Mouse (Mus musculus) ES-E14 (cell line): ENCODE results near the gene Fam120b. TPM values are rescaled to one million over a fixed set of nuclear protein-coding genes. Genes with fewer than 3 reads are reported as not detected.
A peak's percentile ranks its signal among the peaks of the same experiment; 100 is the strongest.

Experiments
- DNase-seq: peaks from one replicate; pipeline ENCODE4 v3.0.0-alpha.2; 2013; ENCODE audit warnings: low read depth, low spot score
- H3K27ac ChIP-seq: 2 replicates; pipeline ENCODE4 v1.5.1; 2012; ENCODE audit warnings: low read depth, mild to moderate bottlenecking, low read length, moderate library complexity, mixed read lengths; ENCODE audit not compliant: poor library complexity, insufficient read depth, severe bottlenecking
- H3K36me3 ChIP-seq: 2 replicates; pipeline ENCODE4 v1.6.1; 2012; ENCODE audit warnings: mild to moderate bottlenecking, low read length, moderate library complexity, mixed read lengths; ENCODE audit not compliant: control insufficient read depth, poor library complexity, insufficient read depth, severe bottlenecking
- H3K4me1 ChIP-seq, 2 experiments: fragments of 150-350 bp in 1 of 2; sonication (generic) in 1 of 2; 2 replicates each; pipeline ENCODE4 v1.6.1; 2012; ENCODE audit warnings: low read length in 2 of 2, mild to moderate bottlenecking in 1 of 2, mixed read lengths in 1 of 2; ENCODE audit not compliant: control insufficient read depth in 2 of 2, insufficient read depth in 2 of 2, poor library complexity in 1 of 2
- H3K4me3 ChIP-seq, 2 experiments: fragments of 150-350 bp in 1 of 2; sonication (generic) in 1 of 2; 2 replicates each; pipeline ENCODE4 v1.5.1; 2012; ENCODE audit warnings: low read length in 2 of 2, low read depth in 1 of 2, mild to moderate bottlenecking in 1 of 2, mixed read lengths in 1 of 2; ENCODE audit not compliant: insufficient read depth in 1 of 2, poor library complexity in 1 of 2, severe bottlenecking in 1 of 2
- H3K9ac ChIP-seq: 2 replicates; pipeline ENCODE4 v1.6.1; 2012; ENCODE audit warnings: low read depth, mild to moderate bottlenecking, low read length, mixed read lengths; ENCODE audit not compliant: poor library complexity, insufficient read depth, severe bottlenecking
- H3K9me3 ChIP-seq: fragments of 150-350 bp; sonication (generic); 2 replicates; pipeline ENCODE4 v1.6.1; 2012; ENCODE audit warnings: low read depth, mild to moderate bottlenecking, low read length; ENCODE audit not compliant: control insufficient read depth, insufficient read depth
- CHD2 ChIP-seq: IDR thresholded peaks from 2 replicates; pipeline ENCODE4 v1.6.1; 2014; ENCODE audit warnings: mild to moderate bottlenecking, low read depth, low read length, inconsistent platforms
- HCFC1 ChIP-seq: IDR thresholded peaks from 2 replicates; pipeline ENCODE4 v1.6.1; 2012; ENCODE audit warnings: low read length, inconsistent platforms, borderline replicate concordance; ENCODE audit not compliant: insufficient read depth
- MAFK ChIP-seq: IDR thresholded peaks from 2 replicates; pipeline ENCODE4 v1.6.1; 2014; ENCODE audit warnings: mild to moderate bottlenecking, low read depth, low read length, inconsistent platforms; ENCODE audit not compliant: insufficient read depth
- ZC3H11A ChIP-seq: IDR thresholded peaks from 2 replicates; pipeline ENCODE4 v1.6.1; 2012; ENCODE audit warnings: low read depth, mild to moderate bottlenecking, inconsistent platforms, low read length, borderline replicate concordance
- ZNF384 ChIP-seq: IDR thresholded peaks from 2 replicates; pipeline ENCODE4 v1.6.1; 2012; ENCODE audit warnings: low read depth, low read length, inconsistent platforms
- in situ Hi-C, 2 experiments: fragments of 600-800 bp; cut with MboI; formaldehyde crosslinking; loops; one replicate each; pipeline ENCODE4 v1.15.1; 2025; ENCODE audit warnings: low sequenced_read_pairs in 2 of 2, inconsistent platforms in 1 of 2; ENCODE audit not compliant: unreplicated experiment in 2 of 2
- total RNA-seq: library from RNA; depleted of rRNA; stranded (reverse); fragments of 300-350 nt; gene quantifications from 2 replicates; pipeline ENCODE4 v1.2.3, GENCODE M21; 2012; rRNA removed

Fam120b gene
- 7.1 and 9.2 TPM in 2 replicates for total RNA-seq

DNA sequence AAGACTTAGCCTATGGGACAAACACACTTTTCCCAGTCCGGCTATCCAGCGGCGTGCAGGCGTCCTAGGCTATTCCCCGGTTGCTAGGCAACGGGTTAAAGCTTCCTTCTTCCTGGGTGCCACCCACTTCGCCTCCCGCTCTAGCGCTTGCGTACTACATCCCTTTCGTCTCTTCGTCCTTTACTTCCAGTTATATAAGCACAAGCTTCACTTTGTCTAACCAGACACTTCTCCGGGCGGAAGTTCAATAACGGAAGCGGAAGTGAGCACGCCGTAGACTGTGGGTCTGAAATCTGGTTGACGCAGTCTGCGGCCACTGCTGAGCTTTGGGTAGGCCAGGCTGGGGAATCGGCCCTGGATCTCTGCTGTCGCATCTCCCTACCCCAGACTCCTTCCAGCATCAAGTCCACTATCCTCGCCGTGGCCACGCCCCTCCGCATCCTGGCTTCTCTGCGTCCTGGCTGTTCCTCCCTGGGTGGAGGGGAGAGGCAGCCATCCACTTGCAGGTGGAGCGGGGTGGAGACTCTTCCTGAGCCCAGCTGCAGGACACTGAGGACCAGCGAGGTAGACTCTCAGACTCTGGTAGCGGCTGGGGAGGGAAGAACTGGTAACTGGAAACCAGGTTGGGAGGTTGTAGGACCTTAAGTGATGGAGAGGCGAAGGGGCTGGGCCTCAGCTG is at the start of gene Fam120b:
Gene Fam120b (plus strand): TSS at position 206 of the 679 bp plus-strand sequence.
- Histone ChIP-seq H3K9ac (peak within 1 kb of the TSS; percentile 85), H3K4me1 (0 out of 4 replicates have a peak, but pooled peaks cover 0 to 3% of the 10 kb centered on the region in 2 experiments), H3K36me3 (no peaks in the 10 kb centered on the region), H3K27ac (no peak within 1 kb of the TSS), H3K4me3 (peak within 1 kb of the TSS; percentile 69 to 76), H3K9me3 (no peaks in the 10 kb centered on the region)
- no peak for TF ChIP-seq MAFK
- no peak for TF ChIP-seq CHD2
- TF ChIP-seq HCFC1, result 0 out of 2 replicates have a peak, but pooled peaks have one; percentile 59
- TF ChIP-seq ZC3H11A, result no peak
- no peak for TF ChIP-seq ZNF384
- in situ Hi-C loops, result no loop called here
- peak; percentile 95 for DNase-seq

DNA sequence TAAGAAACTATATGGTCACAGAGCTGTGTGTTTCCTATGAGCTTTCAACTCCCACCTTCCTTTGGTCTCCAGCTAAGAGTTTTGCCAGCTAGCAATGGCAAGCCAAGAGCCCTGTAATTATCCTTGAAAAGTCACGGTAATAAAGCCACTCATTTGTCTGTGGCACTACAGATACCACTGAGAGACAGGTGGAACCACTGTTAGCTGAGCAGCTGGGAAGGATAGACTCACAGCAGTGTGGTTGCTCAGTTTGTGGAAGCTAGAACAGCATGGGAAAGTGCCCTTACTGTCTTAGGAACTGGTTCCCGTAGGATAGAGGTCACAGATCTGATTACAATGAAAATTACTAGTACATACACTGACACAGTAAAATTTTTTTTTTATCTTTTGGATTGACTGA is 45.9 kb upstream of the Fam120b start:
- H3K9ac ChIP-seq, result no peak overlapping the region
- no peaks in the 10 kb centered on the region for H3K36me3 ChIP-seq
- H3K27ac ChIP-seq, result no peak overlapping the region
- DNase-seq, result no peak
- no peaks in the 10 kb centered on the region for H3K9me3 ChIP-seq
- in situ Hi-C loops, result no loop called here
- no peak overlapping the region for H3K4me3 ChIP-seq
- TF ChIP-seq CHD2 (no peak), ZNF384 (no peak), HCFC1 (no peak), ZC3H11A (no peak), MAFK (no peak)
- no peaks in the 10 kb centered on the region for H3K4me1 ChIP-seq

GRCm38 (mm10) chr17:15352869-15353610 is 43.0 kb upstream of the Fam120b start:
- DNase-seq, result no peak
- Histone ChIP-seq H3K4me3 (no peak overlapping the region), H3K27ac (no peak overlapping the region), H3K36me3 (no peaks in the 10 kb centered on the region), H3K9me3 (no peaks in the 10 kb centered on the region), H3K4me1 (no peaks in the 10 kb centered on the region), H3K9ac (no peak overlapping the region)
- in situ Hi-C loops, result no loop called here
- TF ChIP-seq MAFK (no peak), ZC3H11A (no peak), HCFC1 (no peak), CHD2 (no peak), ZNF384 (no peak)

GRCm38 (mm10) chr17:15354006-15354405 is 42.0 kb upstream of the Fam120b start:
- in situ Hi-C loops, result no loop called here
- H3K9me3 ChIP-seq, result no peaks in the 10 kb centered on the region
- no peak overlapping the region for H3K4me3 ChIP-seq
- DNase-seq, result no peak
- H3K9ac ChIP-seq, result no peak overlapping the region
- H3K36me3 ChIP-seq, result no peaks in the 10 kb centered on the region
- TF ChIP-seq CHD2, result no peak
- H3K27ac ChIP-seq, result no peak overlapping the region
- H3K4me1 ChIP-seq, result no peaks in the 10 kb centered on the region

GRCm38 (mm10) chr17:15355072-15355471 is 40.9 kb upstream of the Fam120b start:
- DNase-seq, result no peak
- no peak overlapping the region for H3K27ac ChIP-seq
- no peak overlapping the region for H3K9ac ChIP-seq
- no peaks in the 10 kb centered on the region for H3K4me1 ChIP-seq
- TF ChIP-seq ZC3H11A, result no peak
- H3K9me3 ChIP-seq, result no peaks in the 10 kb centered on the region
- no peaks in the 10 kb centered on the region for H3K36me3 ChIP-seq
- H3K4me3 ChIP-seq, result no peak overlapping the region
- in situ Hi-C loops, result no loop called here
